Mouse (Mus musculus) frontal cortex, adult 2 months (tissue): ENCODE measurements around the gene Dnajb13. TPM values are rescaled to one million over a fixed set of nuclear protein-coding genes. Genes with fewer than 3 reads are reported as not detected.

Experiments used
- DNase-seq, 2 experiments: peaks; one replicate each; pipeline ENCODE4 v3.0.0; 2022; ENCODE audit warnings: low spot score in 1 of 2; ENCODE audit errors: extremely low spot score in 1 of 2
- polyA plus RNA-seq: library from polyadenylated mRNA; depleted of rRNA; stranded (reverse); fragments of >200 nt; gene quantifications from 2 replicates; pipeline ENCODE4 v1.2.3, GENCODE M21; 2012; rRNA removed

Gene Dnajb13
- polyA plus RNA-seq, result 0.98 and 1.7 TPM in 2 replicates

DNA sequence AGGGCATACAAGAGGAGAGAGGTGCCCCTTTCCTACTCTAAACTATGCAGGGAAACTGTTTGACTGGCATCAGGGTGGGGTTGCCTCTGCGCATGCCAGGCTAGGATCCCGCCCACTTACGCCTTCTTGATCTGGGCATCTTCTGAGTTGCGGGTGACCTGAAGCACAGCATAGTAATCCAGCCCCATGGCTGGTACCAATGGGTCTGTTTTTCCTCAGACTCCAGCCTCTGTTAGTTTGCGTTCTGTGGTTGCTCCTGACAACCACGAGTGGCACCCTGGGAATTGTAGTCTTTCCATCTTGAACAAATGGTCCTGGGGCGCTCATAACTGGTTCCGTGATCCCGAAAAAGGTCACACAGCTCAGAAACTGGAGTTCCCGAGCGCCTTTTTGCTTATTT is at the start of gene Dnajb13:
Gene Dnajb13 (minus strand): TSS at position 388 of the 400 bp plus-strand sequence.
- DNase-seq, result no peak

DNA sequence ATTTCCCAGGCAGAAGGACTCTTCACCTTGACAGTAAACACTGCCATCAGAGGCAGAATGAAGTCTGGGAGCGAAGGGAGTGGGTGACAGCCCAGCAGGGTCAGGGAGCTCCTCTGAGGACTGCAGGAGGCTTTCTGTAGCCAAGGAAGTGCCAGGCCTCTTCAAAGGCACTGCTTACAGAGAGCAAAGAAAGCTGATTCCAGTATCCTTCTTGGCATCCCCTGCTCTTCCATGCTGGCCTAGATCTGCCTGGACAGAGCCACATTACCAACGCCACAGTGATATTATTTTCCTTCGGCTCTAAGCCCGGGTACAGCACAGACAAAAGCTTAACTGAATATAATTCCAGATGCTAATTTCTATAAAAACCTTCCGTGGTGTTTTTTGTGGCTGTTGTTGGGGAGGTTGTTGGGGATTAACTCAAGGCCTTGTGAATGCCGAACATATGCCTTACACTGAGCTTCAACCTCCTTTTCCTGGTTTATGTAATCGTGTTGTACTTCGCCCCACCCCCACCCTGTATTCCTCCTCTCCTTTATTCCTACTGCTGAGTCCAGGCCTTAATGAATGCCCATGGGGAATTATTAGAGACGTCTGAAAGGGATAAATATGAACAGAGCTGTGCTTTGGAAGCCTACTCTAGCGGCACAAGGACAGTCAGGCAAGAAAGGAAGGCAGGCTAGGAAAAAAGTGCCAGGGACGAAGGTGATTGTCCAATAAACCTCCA is 47.3 kb upstream of the Dnajb13 start:
- DNase-seq, result no peak

DNA sequence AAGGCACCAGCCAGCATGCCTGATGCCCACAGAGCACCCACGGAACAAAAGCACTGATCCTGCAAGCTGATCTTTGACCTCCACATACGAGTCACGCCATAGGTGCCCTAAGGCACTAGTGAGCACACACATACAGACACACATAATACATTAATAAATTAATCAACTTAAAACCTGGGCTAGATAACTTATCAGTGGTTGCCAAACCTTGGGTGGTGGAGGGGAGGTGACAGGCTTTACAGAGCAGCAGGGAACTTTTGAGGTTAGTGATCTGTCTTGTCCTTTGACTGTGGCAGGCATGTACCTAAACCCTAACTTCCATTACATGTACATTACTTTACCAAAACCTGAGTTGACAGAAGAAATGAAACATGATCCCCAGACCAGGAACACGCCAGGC is 44.6 kb upstream of the Dnajb13 start:
- no peak for DNase-seq

DNA sequence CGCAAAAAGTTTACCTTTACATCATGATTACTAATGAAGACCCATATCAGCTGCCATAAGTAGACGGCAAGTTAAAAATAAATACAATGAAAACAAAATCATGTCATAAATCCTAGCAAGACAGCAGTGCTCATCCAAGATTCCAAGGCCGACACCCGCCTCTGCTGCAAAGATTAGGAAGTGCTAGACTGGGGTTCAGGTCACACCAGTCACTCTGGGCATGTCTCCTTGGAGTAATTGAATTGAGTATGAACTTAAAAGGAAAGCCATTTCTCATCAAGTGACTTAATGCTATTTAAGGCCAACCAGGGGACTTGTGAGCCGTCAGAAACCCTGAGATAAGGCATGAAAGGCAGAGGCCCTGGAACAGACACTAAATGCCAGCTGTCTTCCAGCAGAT is 42.5 kb upstream of the Dnajb13 start:
- no peak for DNase-seq

DNA sequence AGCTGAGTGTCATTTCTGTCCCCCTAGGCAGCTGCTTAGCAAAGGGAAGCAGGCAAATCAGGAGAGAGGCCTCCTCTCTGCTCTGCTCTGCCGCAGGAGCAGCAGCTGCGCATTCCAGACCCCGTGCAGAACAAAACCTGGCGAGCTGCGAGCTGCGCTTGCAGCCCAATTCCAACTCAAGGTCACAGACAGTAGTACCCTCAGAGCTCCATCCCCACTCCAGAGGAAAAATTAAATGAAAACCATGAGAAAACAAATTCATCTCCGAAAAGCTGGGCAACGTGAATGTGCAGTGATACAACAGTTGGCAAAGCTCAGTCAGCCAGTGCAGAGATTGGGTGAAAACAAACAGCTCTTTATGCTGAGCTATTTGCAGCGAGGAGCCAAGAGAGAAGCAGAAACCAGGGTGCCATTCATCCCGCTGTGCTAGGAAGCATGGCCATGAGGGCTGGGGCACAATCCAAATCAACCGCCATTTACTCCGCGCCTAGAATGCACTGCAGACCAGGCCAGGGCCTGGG is 40.7 kb upstream of the Dnajb13 start:
- DNase-seq, result peak; percentile 60 to 79

DNA sequence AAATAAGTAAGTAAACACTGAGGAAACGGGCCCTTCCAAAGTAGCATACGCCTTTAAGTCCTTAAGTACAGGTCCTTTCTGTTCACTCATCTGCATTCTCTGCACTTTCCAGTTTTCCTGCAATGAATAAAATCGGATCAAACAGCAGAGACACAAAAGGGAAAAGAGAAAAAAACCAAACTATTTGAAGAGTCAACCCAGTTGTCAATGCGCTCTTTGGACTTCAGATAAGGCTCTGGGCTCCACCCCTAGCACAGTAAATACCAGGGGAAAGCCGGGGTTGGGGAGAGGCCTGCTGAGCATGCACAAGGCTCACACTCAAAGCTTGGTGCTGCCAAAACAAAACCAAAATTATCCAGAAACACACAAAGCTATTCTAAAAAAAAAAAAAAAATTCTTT is 40.2 kb upstream of the Dnajb13 start:
- DNase-seq, result no peak

DNA sequence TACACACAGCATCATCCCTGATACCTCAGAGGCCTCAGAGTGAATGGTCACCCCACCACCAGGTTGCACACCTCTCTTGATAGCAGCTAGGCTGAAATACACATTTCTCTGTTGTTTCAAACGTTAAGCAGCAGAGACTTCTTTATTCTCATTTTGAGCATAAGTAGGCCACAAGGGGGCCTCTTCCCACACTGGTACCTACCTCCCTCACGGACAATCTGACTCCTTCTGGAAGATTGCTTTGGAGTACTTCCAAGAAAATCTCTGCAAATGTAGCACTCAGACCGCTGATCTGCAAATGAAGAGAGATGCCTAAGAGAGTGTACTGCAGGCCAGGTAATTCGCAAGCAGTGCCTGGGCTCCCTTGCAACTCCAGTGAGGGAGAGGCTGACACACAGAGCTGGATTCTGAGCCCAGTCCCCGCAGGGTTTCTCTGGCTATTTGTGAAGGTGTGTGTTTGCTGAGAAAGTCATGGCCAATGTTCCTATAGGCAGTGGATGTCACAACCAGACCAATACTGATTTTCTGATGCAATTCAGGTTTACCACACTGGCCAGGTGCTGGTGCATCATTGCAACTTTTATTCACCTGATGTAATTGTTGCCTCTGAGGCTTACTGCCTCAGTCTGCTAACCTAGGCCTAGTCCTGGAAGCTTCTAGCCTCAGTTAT is 35.7 kb upstream of the Dnajb13 start:
- DNase-seq, result peak; percentile 44 to 73

DNA sequence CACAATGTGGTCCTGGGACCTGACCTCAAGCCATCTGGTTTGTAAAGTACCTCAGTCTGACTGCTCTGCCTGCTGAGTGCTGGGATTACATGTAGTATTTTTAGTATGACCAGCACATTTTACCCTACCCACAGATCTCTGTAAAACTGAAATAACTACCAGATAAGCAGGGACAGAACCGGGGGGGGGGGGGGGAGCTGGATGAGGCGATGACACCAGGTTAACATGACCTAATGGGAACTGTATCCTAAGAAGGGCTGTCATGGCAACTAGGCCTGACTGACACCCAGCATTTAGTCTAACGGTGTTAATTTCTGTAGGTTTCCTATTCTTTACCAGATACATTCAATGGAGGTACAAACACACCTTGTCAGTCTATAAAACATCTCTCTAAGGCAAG is 35.0 kb upstream of the Dnajb13 start:
- no peak for DNase-seq

DNA sequence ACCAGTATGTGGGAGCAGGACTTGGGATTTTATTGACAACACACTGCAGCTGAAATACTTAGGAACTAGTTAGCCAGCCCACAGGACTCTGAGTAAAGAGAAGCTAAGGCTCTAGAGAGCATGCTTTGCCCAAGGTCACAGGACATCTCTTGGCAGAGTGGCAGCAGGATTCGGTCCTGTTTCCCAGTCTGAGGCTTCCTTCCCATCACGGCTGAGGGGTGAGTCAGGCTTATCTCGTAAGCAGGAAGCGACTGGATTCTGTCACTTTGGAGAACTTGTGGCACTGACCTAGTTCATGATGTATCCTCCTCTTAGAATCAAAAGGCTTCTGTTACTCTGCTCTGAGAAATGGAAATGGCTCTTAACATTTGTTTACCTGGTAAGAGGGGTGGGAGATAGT is 32.9 kb upstream of the Dnajb13 start:
- DNase-seq, result no peak

DNA sequence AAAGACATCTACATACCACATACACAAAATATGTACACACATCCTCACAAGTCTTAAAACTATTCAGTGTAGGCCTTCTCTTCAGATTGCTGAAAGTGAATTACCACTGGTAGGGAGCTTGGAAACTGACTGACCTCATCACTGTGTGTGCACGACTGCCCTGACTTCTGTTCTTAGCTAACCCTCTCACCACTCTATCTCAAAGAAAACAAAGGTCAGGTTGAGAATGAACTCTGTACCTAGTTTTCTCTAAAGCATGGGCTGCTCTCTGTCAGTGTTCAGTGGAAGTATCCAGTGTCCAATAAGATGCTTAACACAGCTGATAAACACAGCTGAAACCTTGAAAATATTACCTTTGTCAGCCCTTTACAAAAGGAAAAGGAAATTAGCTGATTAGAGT is 29.7 kb upstream of the Dnajb13 start:
- DNase-seq, result no peak

DNA sequence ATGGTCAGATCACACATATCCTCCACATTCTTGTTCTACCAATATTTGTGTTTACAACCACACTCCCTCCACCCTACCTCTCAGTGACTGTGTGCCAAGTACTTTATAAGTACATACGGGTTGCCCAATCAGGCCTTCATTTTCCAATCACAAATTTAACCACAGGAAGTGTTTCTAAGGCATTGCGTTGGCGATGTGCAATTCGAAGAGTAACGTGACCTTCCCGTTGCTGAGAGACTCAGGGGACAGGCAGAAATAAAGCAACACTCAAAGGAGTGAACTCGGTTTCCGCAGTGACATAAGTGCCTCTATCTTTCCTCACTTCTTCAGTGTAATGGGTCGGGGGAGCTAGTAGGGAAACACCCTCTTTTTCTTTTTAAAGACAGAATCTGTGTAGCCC is 24.8 kb upstream of the Dnajb13 start:
- no peak for DNase-seq

DNA sequence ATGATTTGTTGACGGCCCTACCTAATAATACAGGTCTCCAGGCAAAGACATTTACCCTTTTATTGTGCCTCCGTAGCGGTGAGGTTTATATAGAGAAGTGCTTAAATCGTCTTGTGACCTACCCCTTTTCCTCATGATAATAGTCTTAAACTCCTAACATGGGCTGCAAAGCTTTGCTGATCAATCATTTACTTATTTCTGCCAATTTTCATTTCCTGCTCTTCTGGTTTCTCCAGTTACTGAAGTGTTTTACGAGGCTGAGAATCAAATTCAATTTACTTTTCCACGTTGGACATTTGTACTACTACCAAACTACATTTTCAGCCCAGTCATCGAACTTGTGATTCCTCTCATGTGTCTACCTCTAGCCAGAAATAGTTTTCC is 22.8 kb upstream of the Dnajb13 start:
- no peak for DNase-seq

DNA sequence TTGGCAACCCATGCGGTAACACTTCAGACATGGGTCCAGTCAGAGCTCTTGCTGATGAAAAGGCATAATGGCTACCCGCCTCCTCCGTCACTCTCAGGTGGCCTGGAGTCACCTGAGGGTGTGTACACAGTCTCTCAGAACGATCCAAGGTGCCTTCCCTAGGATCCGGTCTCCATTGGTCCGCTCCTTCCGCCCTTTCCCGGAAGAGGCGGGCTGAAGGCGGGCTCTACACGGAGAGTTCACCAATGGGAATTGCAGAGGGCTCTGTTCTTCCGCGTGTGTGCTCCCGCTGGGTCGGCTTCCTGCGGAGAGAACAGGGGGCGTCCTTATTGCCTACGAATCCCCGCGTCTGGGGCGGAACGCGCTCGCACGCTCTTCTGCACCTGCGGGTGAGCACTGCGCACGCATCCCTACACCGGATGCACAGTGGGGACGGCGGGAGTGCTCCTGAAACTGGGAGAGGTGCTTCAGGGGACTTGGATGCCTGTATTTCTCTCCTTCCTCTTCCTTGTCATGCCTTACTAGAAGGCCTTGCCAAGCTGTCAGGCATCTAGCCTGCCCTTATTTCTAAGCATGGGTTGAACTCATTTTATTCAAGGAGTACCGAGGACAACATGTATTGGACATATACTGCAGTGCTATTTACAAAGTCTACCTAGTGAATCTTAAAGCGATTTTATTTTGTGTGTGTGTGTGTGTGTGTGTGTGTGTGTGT is 22.2 kb upstream of the Dnajb13 start, which contains the start of gene Coa4:
Gene Coa4 (plus strand): TSS at position 268 of the 715 bp plus-strand sequence.
- DNase-seq, result peak; percentile 78 to 90

DNA sequence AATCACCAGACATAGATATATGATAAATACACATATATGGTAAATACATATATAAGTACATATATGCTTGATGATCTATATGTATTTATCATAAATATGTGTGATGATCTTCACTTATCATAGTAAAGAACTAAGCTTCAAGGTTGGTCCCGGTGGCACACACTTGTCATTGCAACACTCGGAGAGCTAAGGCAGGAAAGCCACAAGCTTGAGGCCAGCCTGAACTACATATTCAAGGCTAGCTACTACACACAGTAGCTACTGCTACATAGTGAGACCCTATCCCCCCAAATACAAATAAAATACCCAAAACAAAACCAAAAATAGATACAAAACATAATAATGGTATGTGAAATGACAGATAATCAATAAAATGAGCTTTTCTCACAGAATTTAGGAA is 21.1 kb upstream of the Dnajb13 start:
- DNase-seq, result no peak

DNA sequence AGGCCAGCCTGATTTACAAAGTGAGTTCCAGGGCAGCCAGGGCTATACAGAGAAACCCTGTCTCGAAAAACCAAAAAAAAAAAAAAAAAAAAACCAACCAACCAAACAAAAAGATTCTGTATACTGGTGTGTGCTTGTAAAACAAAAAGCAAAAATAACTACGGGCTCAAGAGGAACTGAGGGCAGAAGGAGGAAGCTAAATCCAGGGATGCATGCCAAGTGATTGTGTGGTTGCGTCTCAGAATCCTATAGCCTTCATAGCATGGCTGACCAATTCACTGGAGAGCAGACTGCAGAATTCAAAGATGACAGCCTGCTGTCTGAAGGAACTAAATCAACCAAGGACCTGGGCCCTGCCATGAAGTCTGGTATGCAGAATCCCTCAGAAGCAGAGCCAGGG is 19.5 kb upstream of the Dnajb13 start:
- no peak for DNase-seq

DNA sequence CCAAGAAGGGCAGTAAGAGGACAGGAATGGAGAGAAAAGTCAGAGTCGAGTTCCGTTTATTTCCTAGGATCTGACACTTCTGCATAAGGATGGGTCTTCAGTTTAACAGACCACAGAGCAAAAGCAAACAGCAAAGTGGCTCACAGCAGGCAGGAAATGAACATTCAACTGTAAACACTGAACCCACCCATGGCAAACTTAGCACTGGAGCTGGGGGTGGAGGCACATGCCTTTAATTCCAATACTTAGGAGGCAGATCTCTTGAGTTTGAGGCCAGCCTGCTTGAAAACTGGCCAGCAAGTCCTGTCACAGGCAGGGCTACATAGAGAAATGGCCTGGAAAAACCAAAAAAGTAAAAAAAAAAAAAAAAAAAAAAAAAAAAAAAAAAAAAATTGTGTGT is 18.7 kb upstream of the Dnajb13 start:
- DNase-seq, result no peak

DNA sequence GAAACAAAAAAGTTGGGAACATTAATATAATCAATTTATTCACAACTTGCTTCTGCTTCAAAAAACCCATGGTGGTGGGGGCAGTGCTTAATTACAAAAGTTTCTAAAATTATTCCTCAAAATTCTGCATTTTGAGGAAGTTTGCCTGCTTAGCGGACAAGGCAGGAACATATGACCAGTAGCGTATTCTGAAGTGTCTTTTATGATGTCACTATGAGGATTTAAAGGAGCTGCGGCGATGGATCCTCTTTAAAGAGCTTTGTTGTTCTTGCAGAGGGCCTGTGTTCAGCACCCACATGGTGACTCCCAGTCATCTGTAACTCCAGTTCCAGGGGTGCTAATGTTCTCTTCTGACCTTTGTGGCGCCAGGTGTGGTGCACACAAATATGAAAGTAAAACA is 16.0 kb upstream of the Dnajb13 start:
- no peak for DNase-seq

DNA sequence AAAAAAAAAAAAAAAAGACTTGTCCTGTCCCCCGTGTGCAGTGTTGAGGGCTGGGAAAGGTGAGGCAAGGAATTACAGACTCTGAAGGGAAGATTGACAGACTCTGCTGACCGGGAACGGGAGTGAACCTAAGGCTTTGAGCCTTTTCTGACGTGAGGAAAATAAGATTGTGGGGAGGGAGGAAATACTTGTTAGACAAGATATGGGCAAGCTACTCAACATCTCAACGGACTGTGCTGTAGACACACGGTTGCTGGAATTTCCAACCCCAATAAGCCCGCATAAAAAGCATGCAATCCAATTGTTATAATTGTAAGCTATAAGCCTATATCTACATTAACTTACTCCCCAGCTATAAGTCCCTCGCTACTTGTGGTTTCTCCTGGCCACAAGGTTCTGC is 9.9 kb upstream of the Dnajb13 start:
- no peak for DNase-seq

DNA sequence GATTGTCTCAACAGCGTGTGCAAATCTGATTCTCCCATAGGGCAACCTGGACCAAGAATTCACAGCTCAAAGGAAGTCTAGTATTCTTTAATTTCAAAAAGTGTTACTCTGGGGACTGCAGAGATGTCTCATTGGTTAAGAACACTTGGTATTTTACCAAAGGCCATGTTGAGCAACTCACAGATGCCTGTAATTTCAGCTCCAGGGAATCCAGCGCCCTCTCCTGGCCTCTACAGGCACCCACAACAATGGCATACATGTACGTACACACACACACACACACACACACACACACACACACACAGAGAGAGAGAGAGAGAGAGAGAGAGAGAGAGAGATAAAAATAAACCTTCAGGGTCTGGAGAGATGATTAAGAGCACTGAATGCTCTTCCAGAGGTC is 7.5 kb upstream of the Dnajb13 start:
- no peak for DNase-seq

DNA sequence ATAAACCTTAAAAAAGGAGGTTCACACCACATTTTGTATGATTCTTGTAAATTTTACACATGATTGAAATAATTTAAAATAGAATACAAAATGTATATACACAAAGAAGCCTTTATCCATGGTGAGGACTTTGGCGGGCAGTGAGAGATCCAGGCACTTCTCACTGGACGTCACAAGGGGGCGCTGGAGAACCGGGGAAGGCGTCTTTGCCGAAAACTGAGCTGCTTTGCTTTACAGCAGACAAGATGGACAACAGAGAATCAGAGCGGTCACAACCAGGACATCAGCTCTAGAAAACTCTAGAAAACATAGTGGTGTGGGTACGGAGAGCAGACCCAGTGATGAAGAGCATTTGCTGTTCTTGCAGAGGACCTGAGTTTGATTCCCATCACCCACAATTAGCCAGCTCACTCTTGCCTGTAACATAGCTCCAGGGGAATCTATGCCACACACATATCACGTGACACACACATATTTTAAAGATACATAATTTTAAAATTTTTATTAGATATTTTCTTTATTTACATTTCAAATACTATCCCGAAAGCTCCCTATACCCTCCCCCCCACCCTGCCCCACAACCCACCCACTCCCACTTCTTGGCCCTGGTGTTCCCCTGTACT is 6.0 kb upstream of the Dnajb13 start:
- DNase-seq, result peak; percentile 38 to 90

DNA sequence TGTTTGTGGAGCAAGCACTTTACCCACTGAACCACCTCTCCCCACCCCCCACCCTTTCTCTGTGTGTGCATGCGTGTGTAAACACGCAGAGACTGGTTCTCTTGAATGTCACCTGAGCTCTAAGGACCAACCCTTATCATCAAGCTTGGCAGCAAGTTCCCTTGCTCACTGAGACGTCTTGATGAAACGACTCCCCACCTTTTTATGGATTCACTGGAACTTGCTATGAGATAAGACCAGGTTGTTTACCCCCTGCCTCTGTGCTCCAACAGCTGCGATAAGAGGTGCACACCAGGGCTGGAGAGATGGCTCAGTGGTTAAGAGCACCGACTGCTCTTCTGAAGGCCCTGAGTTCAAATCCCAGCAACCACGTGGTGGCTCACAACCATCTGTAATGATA is 5.4 kb upstream of the Dnajb13 start:
- no peak for DNase-seq
